Mouse (Mus musculus) lung, embryonic 14.5 days (tissue): ENCODE data around the gene Alox15. TPM values are rescaled to one million over a fixed set of nuclear protein-coding genes. Genes with fewer than 3 reads are reported as not detected.
"Not testable (repeated sequence)": the region's sequence is repeated elsewhere in the genome, so short reads cannot be mapped to it uniquely, and the experiment has no call there.

Source experiments
- ATAC-seq: fragments of 200-750 bp; cut with Nextera tagmentation; 2 replicates; pipeline ENCODE4 v1.8.0; 2017; ENCODE audit warnings: mild to moderate bottlenecking, moderate TSS enrichment, moderate library complexity; ENCODE audit not compliant: insufficient read depth
- DNase-seq: peaks from one replicate; pipeline ENCODE4 v3.0.0-alpha.2; 2015
- H3K27ac ChIP-seq: fragments of 300-500 bp; sonication (generic); 2 replicates; pipeline ENCODE4 v1.5.1; 2014; ENCODE audit warnings: low read depth, mild to moderate bottlenecking, moderate library complexity
- H3K27me3 ChIP-seq: fragments of 300-500 bp; sonication (generic); 2 replicates; pipeline ENCODE4 v1.6.1; 2014; ENCODE audit warnings: low read length, control low read depth; ENCODE audit not compliant: insufficient read depth
- H3K36me3 ChIP-seq: fragments of 300-500 bp; sonication (generic); 2 replicates; pipeline ENCODE4 v1.6.1; 2014; ENCODE audit warnings: control low read depth; ENCODE audit not compliant: insufficient read depth
- H3K4me1 ChIP-seq: fragments of 300-500 bp; sonication (generic); 2 replicates; pipeline ENCODE4 v1.6.1; 2014; ENCODE audit warnings: antibody characterized with exemption, control low read depth; ENCODE audit not compliant: insufficient read depth
- H3K4me2 ChIP-seq: fragments of 300-500 bp; sonication (generic); 2 replicates; pipeline ENCODE4 v1.6.1; 2014; ENCODE audit warnings: mild to moderate bottlenecking
- H3K4me3 ChIP-seq: fragments of 300-500 bp; sonication (generic); 2 replicates; pipeline ENCODE4 v1.5.1; 2014; ENCODE audit warnings: low read depth, low read length
- H3K9ac ChIP-seq: fragments of 300-500 bp; sonication (generic); 2 replicates; pipeline ENCODE4 v1.6.1; 2014
- H3K9me3 ChIP-seq: fragments of 300-500 bp; sonication (generic); 2 replicates; pipeline ENCODE4 v1.6.1; 2016; ENCODE audit warnings: low read depth, low read length, control low read depth
- CTCF ChIP-seq: IDR thresholded peaks from 2 replicates; pipeline ENCODE4 v1.5.1; 2016; ENCODE audit warnings: antibody characterized with exemption, low read depth
- whole genome bisulfite sequencing: fragments of 180-500 bp; shearing (Covaris S2); extraction: QIAGEN DNeasy Blood & Tissue Kit; methylation state at CpG from one replicate; pipeline ENCODE4 v1.1.7; 2014; 5-methylcytosine and 5-hydroxymethylcytosine counted together
- polyA plus RNA-seq: library from polyadenylated mRNA; unstranded; fragments of >200 nt; fragmentation: Nextera tagmentation; extraction: Ambion mirVana; gene quantifications from 2 replicates; pipeline ENCODE4 v1.2.1, GENCODE M21; 2014

Alox15 gene
- polyA plus RNA-seq, 1 experiment from 2014 or later, result 0.50 TPM

GRCm38 (mm10) chr11:70374302-70374701 lies 22.5 kb upstream of the Alox15 start:
- WGBS, result 72% methylated on average over 3 of the region's 3 CpGs
- Histone ChIP-seq H3K27ac (no peak overlapping the region), H3K36me3 (no peaks in the 10 kb centered on the region), H3K4me2 (no peak overlapping the region), H3K4me3 (no peak overlapping the region), H3K4me1 (no peaks in the 10 kb centered on the region), H3K27me3 (no peaks in the 10 kb centered on the region), H3K9ac (no peak overlapping the region), H3K9me3 (no peaks in the 10 kb centered on the region)
- DNase-seq, result no peak
- no peak for TF ChIP-seq CTCF
- no peak for ATAC-seq

- ATAC-seq, result no peak
- no peaks in the 10 kb centered on the region for H3K36me3 ChIP-seq
These were observed 21.2 kb upstream of the Alox15 start for GRCm38 (mm10) chr11:70372849-70373557.

GRCm38 (mm10) chr11:70372396-70372795 lies 20.6 kb upstream of the Alox15 start:
- H3K4me1 ChIP-seq, result no peaks in the 10 kb centered on the region
- no peaks in the 10 kb centered on the region for H3K27me3 ChIP-seq
- DNase-seq, result no peak
- H3K9ac ChIP-seq, result no peak overlapping the region
- no peak for ATAC-seq
- H3K4me2 ChIP-seq, result no peak overlapping the region
- H3K9me3 ChIP-seq, result no peaks in the 10 kb centered on the region
- TF ChIP-seq CTCF, result no peak
- no peak overlapping the region for H3K27ac ChIP-seq
- no peaks in the 10 kb centered on the region for H3K36me3 ChIP-seq
- no peak overlapping the region for H3K4me3 ChIP-seq

More at GRCm38 (mm10) chr11:70372849-70373557, 21.2 kb upstream of the Alox15 start:
- Histone ChIP-seq H3K27me3 (no peaks in the 10 kb centered on the region), H3K27ac (no peak overlapping the region), H3K9ac (no peak overlapping the region), H3K4me3 (no peak overlapping the region), H3K9me3 (no peaks in the 10 kb centered on the region), H3K4me1 (no peaks in the 10 kb centered on the region), H3K4me2 (no peak overlapping the region)
- no peak for DNase-seq
- TF ChIP-seq CTCF, result no peak
- WGBS, result 57% methylated on average over 7 of the region's 7 CpGs

GRCm38 (mm10) chr11:70368626-70369025 lies 16.8 kb upstream of the Alox15 start:
- DNase-seq, H3K4me1 ChIP-seq, H3K27me3 ChIP-seq, H3K36me3 ChIP-seq, H3K4me3 ChIP-seq, H3K9ac ChIP-seq, H3K9me3 ChIP-seq, H3K4me2 ChIP-seq, H3K27ac ChIP-seq, ATAC-seq: not testable (repeated sequence)
- WGBS, result 67% methylated on average over 2 of the region's 2 CpGs

- not testable (repeated sequence) for H3K4me1 ChIP-seq, H3K4me3 ChIP-seq, H3K4me2 ChIP-seq, H3K27me3 ChIP-seq, ATAC-seq, H3K36me3 ChIP-seq, H3K27ac ChIP-seq, H3K9me3 ChIP-seq, H3K9ac ChIP-seq, DNase-seq
- 77% methylated on average over 6 of the region's 6 CpGs for WGBS
These were observed 15.9 kb upstream of the Alox15 start for GRCm38 (mm10) chr11:70367701-70368100.

GRCm38 (mm10) chr11:70348630-70349029 lies 3.2 kb downstream of the Alox15 start:
- Histone ChIP-seq H3K9ac (no peak overlapping the region), H3K27ac (no peak overlapping the region), H3K36me3 (no peaks in the 10 kb centered on the region), H3K27me3 (peaks cover 38% of the 10 kb centered on the region), H3K4me1 (no peaks in the 10 kb centered on the region), H3K4me2 (no peak overlapping the region), H3K9me3 (no peaks in the 10 kb centered on the region), H3K4me3 (no peak overlapping the region)
- DNase-seq (no peak), ATAC-seq (no peak)
- 81% methylated on average over 9 of the region's 9 CpGs for WGBS
- TF ChIP-seq CTCF, result no peak

- DNase-seq (no peak), ATAC-seq (no peak)
- H3K27ac ChIP-seq, result no peak overlapping the region
- no peaks in the 10 kb centered on the region for H3K4me1 ChIP-seq
- WGBS, result 71% methylated on average over 10 of the region's 10 CpGs
- peaks cover 30% of the 10 kb centered on the region for H3K27me3 ChIP-seq
- H3K9ac ChIP-seq, result no peak overlapping the region
- H3K4me3 ChIP-seq, result no peak overlapping the region
- no peak for TF ChIP-seq CTCF
- no peaks in the 10 kb centered on the region for H3K36me3 ChIP-seq
- no peaks in the 10 kb centered on the region for H3K9me3 ChIP-seq
- no peak overlapping the region for H3K4me2 ChIP-seq
These were observed 4.0 kb downstream of the Alox15 start for GRCm38 (mm10) chr11:70347861-70348260.
